Mouse (Mus musculus) induced T-regulatory cell, adult 2 months (primary cell): ENCODE data around the gene Fam8a1.

ENCODE experiments used
- DNase-seq: peaks from one replicate; pipeline ENCODE4 v3.0.0-alpha.2; 2012; ENCODE audit warnings: low read depth

Gene Fam8a1

DNA sequence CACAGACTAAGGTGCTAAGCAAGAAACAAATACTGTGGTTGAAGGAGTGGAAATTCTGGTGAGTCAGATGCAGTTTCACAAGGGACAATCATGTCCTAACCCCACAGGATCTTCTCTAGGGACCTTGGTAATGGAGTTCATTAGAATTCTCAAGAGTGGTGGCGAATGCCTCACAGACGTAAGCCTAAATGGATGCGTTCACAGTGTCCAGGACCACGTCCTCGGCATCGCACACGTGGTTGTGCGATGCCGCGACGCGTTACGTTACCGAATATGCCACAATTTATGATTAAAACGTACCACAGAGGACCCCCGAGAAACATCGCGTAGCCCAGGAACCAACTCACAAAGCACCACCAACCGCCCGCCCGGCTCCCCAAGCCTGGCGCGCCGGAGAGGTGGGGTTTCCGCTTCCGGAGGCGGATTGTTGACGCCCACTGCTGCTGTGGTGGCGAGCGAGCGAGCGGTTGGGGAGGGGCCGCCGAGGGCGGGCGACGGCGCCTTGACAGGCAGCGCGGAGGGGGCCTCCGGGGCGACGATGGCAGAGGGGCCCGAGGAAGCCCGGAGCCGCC, at the start of gene Fam8a1:
Gene Fam8a1 (plus strand): TSS at position 475 of the 572 bp plus-strand sequence.
- DNase-seq: peak; percentile 96

DNA sequence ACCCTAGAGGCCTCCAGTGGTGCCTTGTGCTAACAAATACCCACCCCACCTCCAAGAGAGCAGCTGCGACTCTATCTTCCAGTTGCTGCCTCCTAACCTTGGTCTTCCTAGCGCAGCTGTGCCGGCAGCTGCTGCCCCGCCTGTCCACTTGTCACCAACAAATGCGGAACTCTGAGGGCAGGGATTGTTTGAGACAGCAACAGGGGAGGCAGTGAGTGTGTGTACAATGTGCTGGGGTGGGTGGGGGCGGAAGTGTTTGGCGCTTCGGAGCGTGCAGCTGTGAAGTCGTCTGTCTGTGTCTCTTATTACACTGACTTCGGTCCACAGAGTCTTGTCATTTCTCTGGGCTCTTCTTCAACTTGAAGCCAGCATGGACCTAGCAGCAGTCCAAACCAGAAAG, 49.7 kb upstream of the Fam8a1 start:
- DNase-seq: peak; percentile 52

DNA sequence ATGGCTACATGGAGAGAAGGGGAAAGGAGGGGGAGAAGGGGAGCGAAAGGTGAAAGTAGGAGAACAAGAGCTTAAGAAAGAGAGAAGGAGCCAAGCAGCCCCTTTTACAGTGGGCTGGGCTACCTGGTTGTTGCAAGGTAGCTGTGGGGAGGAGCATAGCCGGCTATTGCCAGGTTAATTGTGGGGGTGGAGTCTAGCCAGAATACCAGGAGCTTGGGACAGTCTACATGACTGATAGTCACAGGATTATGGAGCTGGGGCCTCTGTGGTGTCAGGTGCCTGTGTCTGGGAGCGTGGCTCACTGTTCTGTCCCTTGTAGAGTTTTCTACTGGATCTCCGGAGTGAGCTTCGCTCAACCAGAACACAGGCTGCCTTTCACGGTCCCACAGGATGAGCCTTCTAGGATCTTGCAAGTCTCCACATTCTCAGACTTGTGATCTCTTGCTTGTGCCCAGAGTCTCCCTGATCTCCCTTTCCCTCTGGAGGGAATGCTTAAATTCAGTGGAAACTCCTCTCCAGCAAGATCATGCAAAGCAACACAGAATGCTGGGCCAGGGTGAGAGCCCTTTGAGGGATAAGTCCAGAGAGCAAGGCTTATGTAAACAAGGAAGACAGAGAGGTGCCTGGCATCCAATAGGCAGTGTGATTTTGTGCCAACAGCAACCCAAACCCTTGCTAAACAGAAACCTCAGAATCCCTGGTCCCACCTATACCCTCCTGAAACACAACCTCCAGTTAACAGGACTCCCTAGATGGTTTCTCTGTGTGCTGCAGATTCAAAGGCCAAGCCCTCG, 48.2 kb upstream of the Fam8a1 start:
- no peak for DNase-seq

DNA sequence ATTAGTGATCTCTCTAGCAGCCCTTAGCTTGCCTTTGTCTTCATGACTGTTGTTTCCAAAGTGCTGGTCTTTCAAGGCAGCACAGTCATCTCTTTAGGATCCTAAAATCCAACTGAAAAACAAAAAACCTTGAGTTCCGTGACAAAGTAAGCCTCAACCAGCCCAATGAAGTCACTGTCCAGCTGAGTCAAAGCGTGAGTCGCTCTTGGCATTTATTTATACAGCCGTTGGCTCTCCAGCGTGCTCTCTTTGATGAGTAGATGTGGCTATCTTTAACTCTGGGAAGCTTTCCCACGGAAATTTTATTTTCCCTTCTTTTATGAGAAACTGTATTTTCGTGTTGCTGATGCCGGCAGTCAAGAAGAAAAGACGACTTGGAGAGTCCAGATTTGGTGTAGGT, 42.7 kb upstream of the Fam8a1 start:
- DNase-seq: no peak

DNA sequence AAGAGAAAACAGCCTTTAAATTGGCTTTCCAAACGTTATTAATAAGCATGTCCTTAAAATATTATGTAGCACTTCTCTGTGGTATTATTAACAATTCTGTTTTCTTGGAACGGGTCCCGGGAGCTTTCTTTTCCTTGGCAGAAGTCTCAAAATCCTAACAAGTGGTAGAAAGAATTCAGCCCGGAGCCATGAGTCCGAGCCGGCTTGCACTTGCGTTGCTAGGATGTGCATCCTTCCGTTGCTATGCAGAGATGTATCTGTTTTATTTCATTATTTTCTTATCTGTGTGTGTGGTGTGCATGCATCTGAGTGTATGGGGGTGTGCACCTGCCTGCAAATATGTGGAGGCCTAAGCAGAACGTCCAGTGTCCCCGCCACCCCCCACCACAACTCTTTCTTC, 41.5 kb upstream of the Fam8a1 start:
- no peak for DNase-seq

DNA sequence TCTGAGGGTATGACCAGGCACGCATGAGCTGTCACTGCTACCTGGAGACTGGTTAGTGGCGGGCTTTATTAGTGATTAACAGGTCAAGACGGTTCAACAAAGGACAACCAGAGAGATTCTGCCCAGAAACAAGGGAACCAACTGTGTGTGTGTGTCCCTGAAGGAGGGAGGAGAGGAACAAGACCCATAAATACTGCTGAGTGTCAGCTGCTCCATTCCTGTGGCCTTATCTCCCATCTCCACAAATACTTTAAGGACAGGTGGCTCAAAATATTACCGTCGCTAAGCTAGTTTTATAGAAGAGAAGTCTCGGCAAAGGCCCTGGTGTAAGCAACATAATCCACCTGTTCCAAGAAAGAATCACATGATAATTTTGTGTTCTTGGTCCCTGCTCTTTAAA, 39.9 kb upstream of the Fam8a1 start:
- no peak for DNase-seq

DNA sequence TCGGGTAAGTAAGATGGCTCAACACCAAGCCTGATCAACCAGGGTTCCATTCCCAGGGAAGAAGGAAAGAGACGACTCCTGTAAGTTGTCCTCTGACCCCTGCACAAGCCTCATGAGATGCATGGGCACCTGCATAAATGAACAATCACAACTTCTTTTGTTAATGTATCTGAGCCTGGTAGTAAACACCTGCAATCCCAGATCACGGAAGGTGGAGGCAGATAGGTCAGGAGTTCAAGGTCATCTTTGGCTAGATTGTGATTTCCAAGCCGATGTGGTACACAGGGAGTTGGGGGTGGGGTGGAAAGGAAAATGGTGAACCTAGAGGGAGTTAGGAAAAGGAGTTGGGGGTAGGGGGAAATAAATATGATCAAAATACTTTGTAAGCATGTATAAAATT, 36.5 kb upstream of the Fam8a1 start:
- DNase-seq: no peak

DNA sequence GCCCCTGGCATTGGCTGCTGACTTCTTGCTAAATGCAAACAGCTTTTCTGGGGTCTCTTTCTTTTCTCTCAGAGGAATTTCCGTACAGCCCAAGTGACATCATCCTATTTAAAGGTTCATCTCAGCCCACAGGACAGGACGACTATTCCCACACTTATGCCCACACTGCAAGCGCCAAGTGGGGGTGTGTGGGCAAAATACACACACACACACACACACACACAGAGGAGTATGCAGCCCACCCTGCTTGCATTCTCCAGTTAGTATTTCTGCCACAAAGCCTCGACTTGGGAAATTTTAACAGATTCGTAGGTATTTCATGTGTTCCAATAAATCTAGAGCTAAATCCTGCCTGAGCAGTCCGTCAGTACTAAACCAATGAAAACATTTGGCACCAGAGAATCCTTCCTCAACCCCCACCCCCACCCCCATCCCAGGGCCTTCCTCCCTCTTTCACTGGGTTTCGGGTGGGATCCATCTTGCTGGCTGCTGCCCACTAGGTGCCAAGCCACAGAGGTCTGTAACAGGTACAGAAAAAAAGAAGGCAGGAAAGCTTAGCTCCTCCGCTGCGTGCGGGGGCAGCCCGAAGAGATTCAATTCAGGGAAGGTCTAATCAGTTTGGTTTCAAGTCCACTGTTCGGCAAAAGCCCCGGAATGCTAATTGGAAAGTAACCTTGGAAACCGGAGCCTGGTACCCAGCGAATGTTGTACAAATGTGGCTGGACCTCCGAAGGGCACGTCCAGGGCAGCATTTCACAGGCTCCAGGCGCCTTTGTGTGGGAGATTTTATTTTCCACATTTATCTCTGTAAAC, 35.8 kb upstream of the Fam8a1 start:
- DNase-seq: no peak

DNA sequence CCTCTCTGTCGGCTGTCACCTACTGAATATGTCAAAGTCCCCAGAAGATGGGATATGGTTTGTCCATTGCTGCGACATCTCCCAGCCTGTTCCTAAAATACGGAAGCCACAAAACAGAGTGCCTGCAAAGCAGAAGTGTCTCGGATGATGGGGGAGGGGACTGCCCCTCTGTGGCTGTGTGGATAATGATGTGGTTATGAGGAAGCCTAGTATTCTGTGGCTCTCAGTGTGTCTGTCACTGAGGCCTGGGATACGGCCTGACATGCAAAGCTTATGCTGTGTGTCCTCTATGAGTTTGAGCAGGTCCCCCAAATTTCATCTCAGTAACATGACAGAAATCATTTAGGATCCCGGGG, 35.2 kb upstream of the Fam8a1 start:
- DNase-seq: no peak

DNA sequence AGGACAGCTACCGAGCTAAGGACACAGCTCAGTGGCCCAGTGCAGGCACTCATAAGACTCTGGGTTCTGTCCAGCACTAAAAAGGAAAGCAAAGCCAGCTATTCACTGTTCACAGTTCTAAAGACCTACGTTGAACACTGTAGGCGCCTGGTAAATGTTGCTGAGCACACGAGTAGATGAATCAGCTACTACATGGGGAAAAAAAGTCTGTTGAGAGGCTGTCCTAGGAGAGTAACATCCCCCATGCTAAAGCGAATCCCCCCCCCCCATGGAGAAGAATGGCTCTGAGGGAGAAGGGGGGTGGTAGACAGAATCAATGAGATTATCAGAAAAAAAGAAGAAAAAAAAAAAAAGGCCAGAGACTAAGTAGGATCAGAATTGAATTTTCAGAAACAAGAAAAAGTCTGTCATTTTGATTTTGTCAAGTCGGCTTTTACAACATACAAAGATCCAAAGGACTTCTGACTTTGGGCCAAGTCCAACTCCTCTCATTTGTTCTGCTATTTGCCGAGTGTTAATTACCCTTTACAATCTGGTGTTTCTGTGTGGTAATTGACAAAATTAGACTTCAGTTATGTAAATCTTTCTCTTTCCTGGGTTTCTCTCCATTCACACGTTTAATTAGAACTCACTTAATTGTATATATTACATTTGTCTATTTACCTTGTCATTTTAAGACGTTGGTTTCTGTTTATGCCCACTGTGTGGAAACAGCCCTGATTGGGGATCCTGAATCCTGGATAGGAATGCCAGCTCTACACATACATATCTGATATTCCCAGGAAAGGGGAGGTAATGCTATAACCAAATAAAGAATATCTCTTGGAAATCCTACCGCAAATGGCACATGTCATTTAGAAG, 28.5 kb upstream of the Fam8a1 start:
- DNase-seq: no peak

DNA sequence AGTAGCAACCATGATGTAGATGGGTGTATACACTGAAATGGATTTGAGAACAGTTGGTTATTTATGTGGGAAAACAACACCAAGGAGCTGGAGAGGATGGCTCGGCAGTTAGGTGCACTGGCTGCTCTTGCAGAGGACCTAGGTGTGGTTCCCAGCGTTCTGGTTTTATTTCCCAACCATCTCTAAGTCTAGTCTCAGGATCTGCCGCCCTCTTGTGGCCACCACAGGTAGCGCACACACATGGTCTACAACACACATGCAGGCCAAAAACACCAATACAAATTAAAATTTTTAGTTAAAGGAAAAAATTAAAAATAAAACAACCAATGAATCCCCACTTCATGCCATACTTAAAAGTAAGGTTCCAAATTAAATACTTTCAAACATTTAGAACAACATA, 27.0 kb upstream of the Fam8a1 start:
- DNase-seq: peak; percentile 37

DNA sequence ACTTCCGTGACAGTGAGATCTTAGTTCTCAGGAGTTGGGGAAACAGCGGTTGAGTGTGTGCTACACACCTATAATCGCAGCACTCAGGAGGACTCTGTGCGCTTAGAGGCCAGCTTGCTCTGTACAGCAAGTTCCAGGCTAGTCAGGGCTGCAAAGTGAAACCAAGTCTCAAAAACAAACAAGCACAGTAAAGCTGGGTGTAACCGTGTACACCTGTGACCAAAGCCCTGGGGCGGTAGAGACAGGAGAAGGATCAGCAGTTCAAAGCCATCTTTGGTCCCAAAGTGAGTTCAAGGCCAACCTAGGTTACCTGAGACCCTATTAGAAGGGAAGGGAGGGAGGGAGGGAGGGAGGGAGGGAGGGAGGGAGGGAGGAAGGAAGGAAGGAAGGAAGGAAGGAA, 25.1 kb upstream of the Fam8a1 start:
- DNase-seq: peak; percentile 30

DNA sequence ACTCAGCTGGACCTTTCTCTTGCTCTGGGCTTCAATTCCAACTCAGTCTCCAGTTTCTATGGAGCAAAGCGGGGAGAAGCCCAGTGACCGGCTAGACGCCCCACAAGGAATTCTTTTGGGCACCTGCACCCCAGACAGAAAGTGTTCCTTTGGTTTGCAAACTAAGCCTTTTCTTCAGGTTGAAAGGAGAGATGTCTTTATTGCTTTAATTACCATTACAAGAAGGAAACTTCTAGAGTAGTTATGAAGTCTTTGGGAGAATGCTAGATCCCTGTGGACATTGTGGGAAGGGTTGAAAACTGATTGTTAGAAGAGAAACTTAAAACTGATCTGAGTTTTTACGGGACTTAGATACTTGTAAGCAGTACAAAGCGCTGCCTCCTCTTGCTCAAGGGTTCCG, 23.8 kb upstream of the Fam8a1 start:
- DNase-seq: no peak

DNA sequence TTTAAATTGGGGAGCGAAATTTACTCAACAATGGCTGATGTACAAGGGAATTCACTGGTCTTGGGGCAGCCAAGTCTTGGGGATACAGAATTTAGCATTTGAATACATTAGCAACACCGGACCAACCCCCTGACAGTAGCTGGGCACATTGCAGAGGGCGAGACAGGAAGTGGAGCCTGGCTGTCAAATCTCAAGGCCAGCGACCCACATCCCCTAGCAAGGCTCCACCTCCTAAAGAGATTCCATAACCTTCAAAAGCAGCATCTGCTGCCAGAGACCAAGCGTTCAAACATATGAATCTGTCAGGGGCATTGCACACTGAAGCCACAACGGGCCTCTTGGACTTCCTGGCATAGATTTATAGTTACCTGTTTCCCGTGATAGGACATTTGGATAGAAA, 17.5 kb upstream of the Fam8a1 start:
- no peak for DNase-seq

DNA sequence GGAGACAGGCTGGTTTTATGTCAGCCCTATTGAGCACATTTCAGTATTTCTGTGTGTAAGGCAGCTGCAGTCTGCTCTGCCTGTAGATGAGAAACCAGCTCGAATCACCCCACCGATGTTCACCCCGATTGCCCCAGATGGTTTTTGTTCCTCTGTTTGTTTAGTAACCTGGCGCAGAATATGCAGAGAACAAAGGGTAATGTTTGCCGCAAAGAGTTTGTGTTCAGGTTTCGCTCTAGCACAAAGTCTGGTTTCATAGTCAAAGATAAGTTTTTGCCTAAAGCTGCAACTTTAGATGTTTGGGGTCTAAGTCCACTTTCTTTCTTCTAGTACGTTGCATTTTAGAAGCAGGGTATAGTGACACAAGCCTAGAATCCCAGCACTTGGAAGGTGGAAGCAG, 16.7 kb upstream of the Fam8a1 start:
- DNase-seq: no peak

DNA sequence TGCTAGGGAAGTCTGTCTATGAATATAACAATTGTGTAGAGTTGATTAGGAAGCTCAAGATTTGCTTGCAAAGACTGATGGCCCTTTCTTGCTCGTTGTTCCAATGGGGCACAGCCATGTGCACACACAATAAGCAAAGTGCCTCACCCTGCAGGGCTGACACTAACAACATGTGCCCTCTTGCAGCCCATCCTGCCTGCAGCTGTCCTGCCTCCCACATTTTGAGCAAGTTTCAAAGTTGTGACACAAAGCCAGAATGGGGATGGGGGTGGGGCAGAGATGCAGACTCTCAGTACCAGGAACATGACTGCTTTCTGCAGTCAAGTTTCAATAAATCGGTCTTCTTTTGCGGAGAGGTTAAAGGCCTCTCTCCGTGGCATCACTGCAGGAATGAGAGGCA, 15.7 kb upstream of the Fam8a1 start:
- no peak for DNase-seq

DNA sequence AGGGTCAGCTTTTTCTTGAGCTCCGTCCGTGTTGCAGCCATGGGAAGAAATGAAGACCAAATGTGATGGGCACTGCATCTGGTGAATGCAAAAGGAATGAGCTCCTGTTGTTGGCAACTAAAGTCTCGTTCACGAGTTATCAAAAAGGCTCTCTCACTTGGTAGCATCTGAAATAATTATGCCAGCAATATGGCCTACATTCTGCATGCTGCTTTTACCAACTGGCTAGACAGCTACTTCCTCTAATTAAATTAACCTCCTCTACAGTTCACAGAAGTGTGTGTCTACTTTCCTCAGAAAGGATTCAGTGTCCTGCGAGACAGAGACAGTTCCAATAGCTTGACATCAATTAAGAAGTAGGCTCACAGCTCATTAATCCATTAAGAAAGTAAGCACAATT, 14.8 kb upstream of the Fam8a1 start:
- DNase-seq: no peak

DNA sequence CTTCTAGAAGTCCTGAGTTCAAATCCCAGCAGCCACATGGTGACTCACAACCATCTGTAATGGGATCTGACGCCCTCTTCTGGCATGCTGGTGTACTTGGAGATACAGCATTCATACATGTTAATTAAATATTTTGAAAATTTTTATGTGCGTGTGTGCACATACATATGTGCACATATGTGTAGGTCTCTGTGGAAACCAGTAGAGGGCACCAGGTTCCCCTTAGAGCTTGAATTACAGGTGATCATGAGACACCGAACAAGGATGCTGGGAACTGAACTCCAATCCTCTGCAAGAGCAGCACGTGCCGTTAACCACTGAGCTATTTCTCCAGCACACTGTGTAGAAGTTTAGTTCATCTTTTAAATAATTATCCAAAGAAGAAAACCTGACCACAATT, 10.1 kb upstream of the Fam8a1 start:
- no peak for DNase-seq

DNA sequence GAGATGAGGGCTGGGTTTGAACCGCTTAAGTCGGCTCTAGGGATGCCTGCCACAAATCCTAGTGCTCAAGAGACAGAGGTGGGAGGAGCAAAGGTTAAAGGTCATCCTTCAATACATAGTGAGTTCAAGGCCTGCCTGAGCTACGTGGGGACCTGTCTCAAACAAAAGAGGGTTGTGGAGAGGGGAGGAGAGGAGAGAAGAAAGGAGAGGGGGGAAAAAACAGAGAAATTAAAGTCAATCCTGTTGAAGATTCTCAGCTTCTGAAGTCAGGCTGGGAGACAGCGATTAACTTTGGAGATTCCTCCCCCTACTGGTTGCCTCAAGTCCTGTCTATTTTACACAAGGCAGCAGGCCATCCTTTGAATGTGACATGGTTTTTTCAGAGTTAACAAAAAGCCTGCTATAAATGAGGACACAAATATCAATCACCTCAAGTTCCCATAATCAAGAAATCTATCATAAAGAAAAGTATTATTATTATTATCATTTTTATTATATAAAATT, 5.8 kb upstream of the Fam8a1 start:
- DNase-seq: peak; percentile 69

DNA sequence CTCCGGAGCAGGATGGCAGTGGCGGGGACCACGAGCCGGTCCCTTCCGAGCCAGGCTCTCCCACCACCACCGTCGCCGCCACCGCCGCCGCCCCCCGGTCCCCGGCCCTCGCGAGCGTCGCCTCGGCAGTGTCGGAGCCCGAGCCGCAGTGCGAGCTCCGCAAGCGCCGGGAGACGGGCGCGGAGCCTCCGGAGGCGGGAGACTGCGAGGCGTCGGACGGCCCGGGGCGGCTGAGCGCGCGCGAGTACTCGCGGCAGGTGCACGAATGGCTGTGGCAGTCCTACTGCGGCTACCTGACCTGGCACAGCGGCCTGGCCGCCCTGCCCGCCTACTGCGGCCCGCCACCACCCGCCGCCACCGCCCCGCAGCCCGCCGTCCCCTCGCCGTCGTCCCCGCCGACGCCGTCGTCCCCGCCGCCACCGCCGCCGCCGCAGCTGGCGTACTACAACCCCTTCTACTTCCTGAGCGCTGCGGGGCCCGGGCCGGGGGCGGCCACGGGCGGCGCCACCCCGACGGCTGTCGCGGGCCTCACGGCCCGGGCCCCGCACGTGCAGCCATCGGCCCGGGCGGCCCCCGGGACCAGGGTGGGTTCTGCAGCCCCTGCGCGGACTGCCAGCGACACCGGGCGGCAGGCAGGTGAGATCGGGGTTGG, 424 bp downstream of the Fam8a1 start:
- peak; percentile 62 for DNase-seq

DNA sequence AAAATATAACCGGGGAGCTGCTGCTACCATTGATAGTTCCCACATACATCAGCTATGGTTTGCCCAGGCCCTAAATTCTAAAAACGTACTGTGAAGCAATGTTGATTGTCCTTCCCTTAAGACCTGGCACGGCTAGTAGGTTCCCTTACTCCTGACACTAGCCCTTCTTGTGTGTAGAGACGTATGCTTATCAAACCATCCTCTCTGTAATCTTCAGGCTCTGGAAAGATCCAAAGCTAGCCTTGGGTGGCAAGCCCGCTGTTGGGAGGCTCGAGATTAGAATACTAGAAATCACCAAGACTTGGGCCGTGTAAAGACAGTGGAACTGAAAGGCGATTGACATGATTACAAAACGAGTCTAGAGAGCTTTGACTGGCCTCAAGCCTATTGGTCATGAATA, 1.2 kb downstream of the Fam8a1 start:
- DNase-seq: no peak

DNA sequence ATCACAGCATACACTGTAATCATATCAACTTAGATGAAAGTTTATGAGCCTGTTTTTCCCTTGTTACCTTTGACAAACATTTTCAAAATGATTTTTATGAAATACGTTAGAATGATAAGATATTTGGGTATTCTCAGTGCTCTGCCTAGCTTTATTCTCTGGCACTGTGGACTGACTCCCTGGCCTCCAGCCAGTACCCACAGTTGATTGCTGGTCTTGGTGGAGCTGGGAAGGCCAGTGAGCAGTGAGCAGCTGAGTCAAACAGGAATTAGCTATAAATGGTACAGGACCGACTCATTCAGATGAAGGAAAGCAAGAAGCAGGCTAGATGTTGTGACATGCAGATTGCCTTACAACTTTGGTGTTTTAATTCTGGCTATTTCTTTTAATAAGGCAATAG, 5.3 kb downstream of the Fam8a1 start:
- no peak for DNase-seq
